Mouse (Mus musculus) megakaryocyte, adult 5-6 weeks (primary cell): Measurements from ENCODE around the gene Akap13. TPM values are rescaled to one million over a fixed set of nuclear protein-coding genes. Genes with fewer than 3 reads are reported as not detected.

ENCODE experiments used
- ATAC-seq: 2 replicates; pipeline ENCODE4 v1.8.0; 2016; ENCODE audit warnings: mild to moderate bottlenecking, inconsistent platforms; ENCODE audit not compliant: poor library complexity, severe bottlenecking
- total RNA-seq, 2 experiments: library from RNA; stranded (forward) in 1 of 2; stranded (reverse) in 1 of 2; fragments of 153-499, 151-499 nt in 1 of 2; fragments of 221-1000, 200-1000 nt in 1 of 2; gene quantifications; 2 replicates each; pipeline versions ENCODE4 v1.2.3 to v1.2.4; 2015 to 2017

The Akap13 gene
- total RNA-seq, 2 experiments from 2014 or later, result 114 to 266 TPM

GRCm38 (mm10) chr7:75553667-75554045 lies 98.3 kb downstream of the Akap13 start:
- ATAC-seq, result peak; percentile 81

- no peak for ATAC-seq
These were observed 98.7 kb downstream of the Akap13 start for GRCm38 (mm10) chr7:75554065-75554464.

- no peak for ATAC-seq
These were observed 100.6 kb downstream of the Akap13 start for GRCm38 (mm10) chr7:75555940-75556339.

GRCm38 (mm10) chr7:75558225-75558624 lies 102.9 kb downstream of the Akap13 start:
- ATAC-seq, result no peak

- no peak for ATAC-seq
These were observed 103.8 kb downstream of the Akap13 start for GRCm38 (mm10) chr7:75559119-75559518.

- ATAC-seq, result no peak
These were observed 104.6 kb downstream of the Akap13 start for GRCm38 (mm10) chr7:75559915-75560314.

GRCm38 (mm10) chr7:75560566-75560965 lies 105.2 kb downstream of the Akap13 start:
- no peak for ATAC-seq

- no peak for ATAC-seq
These were observed 105.8 kb downstream of the Akap13 start for GRCm38 (mm10) chr7:75561134-75561533.

GRCm38 (mm10) chr7:75568276-75568675 lies 112.9 kb downstream of the Akap13 start:
- ATAC-seq, result peak; percentile 80

GRCm38 (mm10) chr7:75568883-75569282 lies 113.5 kb downstream of the Akap13 start:
- no peak for ATAC-seq

GRCm38 (mm10) chr7:75570218-75570617 lies 114.9 kb downstream of the Akap13 start:
- no peak for ATAC-seq

- no peak for ATAC-seq
These were observed 115.7 kb downstream of the Akap13 start for GRCm38 (mm10) chr7:75571078-75571477.

- peak; percentile 58 for ATAC-seq
These were observed 116.8 kb downstream of the Akap13 start for GRCm38 (mm10) chr7:75572127-75572526.

- peak; percentile 66 for ATAC-seq
These were observed 119.9 kb downstream of the Akap13 start for GRCm38 (mm10) chr7:75575120-75575649.

GRCm38 (mm10) chr7:75575800-75576585 lies 120.7 kb downstream of the Akap13 start:
- peak; percentile 58 for ATAC-seq

GRCm38 (mm10) chr7:75576851-75577250 lies 121.5 kb downstream of the Akap13 start:
- no peak for ATAC-seq

GRCm38 (mm10) chr7:75577353-75577752 lies 122.0 kb downstream of the Akap13 start:
- no peak for ATAC-seq

GRCm38 (mm10) chr7:75578647-75579046 lies 123.3 kb downstream of the Akap13 start:
- no peak for ATAC-seq

GRCm38 (mm10) chr7:75582091-75582490 lies 126.8 kb downstream of the Akap13 start:
- no peak for ATAC-seq

GRCm38 (mm10) chr7:75584100-75584499 lies 128.8 kb downstream of the Akap13 start:
- no peak for ATAC-seq

- no peak for ATAC-seq
These were observed 130.1 kb downstream of the Akap13 start for GRCm38 (mm10) chr7:75585409-75585808.

GRCm38 (mm10) chr7:75586113-75586512 lies 130.8 kb downstream of the Akap13 start:
- ATAC-seq, result peak; percentile 64
